Mouse (Mus musculus) right cerebral cortex, postnatal 10 days (tissue): ENCODE results near the gene Gm36028.
A peak's percentile ranks its signal among the peaks of the same experiment; 100 is the strongest.

Experiments
- DNase-seq, 2 experiments: peaks; one replicate each; pipeline ENCODE4 v3.0.0; 2021; ENCODE audit warnings: low spot score in 2 of 2

Gm36028 gene

DNA sequence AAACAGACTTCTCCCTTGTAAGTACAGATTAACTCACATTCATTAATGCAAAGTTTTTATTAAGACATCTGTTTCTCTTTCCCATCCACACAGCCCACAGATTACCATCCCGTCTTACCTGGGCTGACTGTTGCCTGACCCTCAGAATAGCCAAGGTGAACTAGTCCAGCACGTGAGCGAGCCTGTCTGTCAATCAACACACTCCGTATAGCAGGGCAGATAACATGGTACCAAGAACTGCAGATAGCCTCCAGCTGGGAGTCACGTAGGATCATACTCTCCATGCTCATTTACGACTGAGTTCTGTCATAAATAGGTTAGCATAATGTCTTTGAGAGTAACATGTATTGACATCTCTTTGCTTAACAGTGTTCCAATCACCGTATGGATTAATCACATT lies at the start of gene Gm36028:
Gene Gm36028, minus strand, starts transcription at position 118 of the 400 bp plus-strand sequence.
- no peak for DNase-seq

DNA sequence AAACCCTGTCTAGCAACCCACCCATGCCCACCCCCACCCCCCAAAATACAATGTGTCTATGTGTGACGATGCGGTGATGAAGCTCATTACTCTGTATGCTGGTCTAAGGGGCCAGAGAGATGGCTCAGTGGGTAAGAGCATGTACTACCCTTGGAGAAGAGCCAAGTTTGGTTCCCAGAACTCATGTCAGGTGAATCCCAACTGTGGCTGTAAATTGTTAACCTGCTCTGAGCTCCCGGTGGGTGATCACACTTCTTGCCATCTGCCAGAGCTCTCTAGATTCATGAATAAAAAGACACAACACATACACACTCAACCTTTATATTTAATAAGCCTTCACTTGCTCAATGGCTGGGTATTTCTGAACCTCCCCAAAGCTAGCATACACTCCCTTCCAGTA lies 45.5 kb upstream of the Gm36028 start:
- DNase-seq, result no peak

DNA sequence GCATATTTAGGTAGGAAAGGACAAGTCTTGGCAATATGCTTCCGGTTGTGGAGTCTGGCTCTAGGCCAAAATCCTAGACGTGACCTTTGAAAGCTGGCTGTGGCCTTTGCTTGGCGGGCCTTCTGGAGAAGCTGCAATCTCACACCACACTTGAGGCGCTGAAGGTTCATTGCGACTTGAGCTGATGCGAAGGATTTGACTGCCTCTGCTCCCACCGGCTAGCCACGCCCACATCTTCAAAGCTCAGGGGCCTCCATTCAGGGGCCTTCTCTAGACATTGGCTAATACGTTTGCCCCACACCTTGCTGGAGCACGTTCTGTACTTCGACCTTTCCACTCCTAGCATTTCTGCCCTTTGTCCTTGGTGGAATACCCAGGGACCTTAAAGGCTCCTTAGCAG lies 40.4 kb upstream of the Gm36028 start:
- no peak for DNase-seq

DNA sequence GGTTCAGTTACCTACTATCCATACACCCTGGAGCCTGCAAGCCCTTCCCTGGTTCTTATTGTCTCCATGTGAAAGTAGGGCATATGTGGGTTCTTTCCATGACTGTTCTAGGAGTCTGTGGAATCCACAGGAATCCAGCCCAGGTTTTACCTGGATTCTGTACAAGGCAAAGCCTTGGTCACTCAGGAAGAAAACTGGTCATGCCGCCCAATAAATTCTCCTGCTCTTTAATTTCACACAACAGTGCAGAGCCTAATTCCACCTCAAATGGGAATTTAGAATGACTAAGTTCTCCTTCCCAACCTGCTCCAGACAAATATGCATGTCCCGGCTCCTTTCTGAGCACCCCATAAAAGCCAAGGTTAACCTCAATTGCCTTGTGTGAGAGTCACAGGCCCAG lies 38.4 kb upstream of the Gm36028 start:
- no peak for DNase-seq

DNA sequence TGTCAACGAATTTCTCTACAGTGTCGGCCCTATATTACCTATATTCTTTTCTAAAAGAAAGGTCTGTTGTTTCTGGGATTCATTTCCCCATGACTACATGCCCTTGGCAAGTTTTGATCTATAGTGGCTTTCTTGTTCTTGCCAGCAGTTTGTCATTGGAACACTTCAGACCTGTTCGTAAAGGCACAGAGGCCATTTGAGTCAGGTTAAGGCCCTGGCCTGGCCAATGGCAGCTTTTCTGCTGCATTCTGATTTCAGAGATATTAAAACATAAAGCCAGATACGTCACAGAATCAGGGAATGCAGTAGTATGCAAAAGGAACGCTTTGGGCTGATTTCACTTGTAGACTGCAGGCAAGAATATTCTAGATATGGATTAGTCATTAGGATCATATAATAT lies 37.8 kb upstream of the Gm36028 start:
- DNase-seq, result no peak

DNA sequence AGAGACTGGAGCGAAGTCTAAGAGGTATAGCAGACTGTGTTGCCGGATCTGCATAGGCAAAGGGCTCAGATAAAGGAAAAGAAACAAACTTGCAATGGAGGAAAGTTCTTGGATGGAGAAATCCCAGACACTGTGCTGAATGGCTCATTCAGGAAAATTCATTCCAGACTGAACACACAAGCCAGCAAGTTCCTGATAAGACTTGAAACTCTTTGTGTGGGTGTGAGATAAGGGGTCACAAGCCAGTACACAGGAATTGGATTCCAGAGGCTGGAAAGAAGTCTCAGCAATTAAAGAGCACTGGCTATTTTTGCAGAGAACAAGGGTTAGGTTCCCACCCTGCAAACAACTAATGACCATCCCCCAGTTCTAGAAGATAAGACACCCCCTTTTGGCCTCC lies 33.0 kb upstream of the Gm36028 start:
- DNase-seq, result no peak

DNA sequence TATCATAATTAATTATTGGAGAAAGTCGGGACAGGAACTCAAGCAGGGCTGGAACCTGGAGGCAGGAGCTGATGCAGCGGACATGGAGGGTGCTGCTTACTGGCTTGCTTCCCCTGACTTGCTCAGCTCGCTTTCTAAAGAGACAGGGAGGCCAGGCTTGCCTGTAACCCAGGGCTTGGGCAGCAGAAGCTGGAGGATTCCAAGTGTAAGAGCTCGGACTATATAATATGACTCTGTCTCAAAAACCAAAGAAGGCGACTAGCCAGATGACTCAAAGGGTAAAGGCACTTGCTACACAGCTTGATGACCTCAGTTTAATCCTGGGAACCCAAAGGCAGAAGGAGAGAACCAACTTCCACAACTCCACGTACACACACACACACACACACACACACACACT lies 32.4 kb upstream of the Gm36028 start:
- DNase-seq, result no peak

DNA sequence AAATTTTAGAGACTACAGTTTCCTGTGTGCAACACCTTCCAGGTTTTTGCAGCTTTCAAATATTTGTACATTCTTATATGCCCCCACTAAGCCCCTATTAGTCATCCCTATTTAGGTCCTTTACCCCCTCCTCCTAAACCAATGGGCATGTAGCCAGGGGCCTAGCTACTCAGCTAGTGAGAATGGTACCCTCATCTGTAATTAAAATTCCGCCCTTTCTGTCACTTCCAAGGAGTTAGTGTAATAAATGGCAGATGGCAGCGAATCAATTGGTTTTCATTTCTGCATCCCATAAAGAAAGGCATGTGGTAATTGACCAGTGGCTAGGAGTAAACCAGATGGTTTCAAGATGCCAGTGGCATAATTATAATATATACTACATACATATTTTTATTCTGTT lies 31.7 kb upstream of the Gm36028 start:
- no peak for DNase-seq

DNA sequence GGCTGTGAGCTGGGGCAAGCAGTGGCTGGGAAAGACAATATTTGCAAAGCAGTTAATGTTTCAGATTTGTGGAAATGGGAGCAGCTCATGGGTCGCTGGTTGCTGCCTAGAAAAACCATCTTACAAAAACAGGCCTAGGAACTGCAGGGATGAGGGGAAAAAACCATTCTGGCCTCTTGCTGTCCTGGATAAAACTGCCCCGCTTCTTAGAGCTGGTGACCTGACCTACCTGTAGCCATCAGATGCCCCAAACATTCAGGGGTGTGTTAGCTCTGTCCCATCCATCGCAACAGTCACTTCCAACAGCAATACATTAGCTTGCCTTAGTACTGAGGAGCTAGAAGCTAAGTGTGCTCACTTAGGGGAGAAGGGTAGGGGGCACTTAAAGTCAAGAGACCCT lies 28.0 kb upstream of the Gm36028 start:
- DNase-seq, result no peak

DNA sequence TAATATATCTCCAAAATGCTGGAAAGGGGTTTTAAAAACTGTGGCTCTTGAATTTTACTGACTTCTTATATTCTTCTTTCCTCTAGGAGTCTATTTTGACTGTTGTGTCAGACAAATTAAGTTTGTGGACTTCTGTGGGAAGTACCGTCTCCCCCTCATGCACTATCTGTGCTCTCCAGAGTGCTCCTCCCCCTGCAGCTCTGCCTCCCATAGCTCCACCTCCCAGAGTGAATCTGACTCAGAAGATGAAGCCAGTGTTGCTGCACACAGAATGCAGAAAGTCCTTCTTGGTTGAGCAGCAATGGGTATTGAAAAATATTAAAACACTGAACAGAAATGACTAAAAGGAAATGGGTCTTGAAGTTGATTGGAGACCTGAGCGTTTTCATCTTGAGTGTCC lies 20.2 kb upstream of the Gm36028 start:
- DNase-seq, result no peak

DNA sequence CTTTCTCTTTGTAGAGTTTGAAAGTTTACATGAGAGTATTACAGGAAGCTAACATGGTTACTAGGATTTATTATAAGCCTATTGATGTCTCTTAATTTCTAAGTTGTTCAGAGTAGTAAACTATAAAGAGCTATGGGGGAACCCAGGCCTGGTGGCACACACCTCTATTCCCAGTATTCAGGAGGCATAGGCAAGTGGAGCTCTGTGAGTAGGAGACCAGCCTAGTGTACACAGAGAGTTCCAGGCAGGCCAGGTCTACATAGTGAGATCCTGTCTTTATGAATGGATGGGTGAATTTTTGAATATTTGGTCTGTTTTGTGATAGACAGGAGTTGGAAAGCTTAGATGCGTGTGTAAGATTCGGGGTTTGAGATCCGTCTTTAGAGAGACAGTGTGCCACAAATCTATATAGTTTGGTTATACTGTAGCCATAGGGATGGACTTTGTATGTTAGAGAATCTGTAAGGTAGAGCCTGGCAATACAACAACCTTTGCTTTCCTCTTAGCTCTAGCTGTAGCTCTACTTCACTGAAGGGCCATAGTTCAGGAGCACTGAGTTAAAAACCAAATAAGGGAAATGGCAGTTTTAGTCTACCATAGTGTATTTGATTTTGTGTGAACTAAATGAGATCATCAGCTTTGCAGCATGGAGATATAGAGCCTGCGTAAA lies 18.9 kb upstream of the Gm36028 start:
- no peak for DNase-seq

DNA sequence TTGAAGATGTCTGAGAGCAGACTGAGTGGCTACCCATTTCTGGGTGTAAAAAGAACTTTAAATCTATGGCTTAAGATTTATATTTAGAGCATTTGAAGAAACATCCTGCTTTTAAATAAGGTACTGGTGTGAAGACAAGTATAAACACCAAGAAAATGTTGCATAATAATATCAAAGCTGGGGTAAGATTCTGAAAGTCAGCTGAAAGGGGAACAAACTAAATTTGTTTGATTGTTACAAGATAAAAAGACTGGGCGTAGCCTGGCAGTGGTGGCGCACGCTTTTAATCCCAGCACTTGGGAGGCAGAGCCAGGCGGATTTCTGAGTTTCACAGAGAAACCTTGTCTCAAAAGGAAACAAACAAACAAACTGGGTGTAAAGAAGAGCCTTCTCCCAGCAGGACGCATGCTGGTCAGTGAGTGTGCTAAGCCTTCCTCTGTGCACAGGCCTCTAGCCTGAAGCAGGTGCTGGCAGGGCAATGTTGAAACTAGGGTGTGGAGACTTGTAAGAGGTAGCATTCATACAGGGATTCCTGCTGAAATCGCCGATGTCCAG lies 18.1 kb upstream of the Gm36028 start:
- DNase-seq, result no peak

DNA sequence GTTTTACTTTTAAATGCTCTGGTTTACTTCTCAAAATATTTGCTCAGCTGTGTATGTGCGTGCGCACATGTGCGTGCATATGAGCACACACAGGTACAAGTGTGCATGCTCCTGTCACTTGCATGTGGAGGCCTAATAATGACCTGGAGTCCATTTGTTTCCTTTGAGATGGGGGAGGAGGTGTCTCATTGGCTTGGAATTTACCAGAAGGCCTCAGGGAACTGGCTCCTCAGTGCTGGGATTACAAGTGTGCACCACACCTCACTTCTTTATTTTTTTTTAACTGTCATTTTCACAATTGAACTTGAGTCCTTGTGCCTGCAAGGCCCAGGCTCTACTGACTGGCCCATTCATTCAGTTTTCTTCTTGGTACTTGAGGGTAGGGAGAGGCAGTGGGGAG lies 16.5 kb upstream of the Gm36028 start:
- no peak for DNase-seq

DNA sequence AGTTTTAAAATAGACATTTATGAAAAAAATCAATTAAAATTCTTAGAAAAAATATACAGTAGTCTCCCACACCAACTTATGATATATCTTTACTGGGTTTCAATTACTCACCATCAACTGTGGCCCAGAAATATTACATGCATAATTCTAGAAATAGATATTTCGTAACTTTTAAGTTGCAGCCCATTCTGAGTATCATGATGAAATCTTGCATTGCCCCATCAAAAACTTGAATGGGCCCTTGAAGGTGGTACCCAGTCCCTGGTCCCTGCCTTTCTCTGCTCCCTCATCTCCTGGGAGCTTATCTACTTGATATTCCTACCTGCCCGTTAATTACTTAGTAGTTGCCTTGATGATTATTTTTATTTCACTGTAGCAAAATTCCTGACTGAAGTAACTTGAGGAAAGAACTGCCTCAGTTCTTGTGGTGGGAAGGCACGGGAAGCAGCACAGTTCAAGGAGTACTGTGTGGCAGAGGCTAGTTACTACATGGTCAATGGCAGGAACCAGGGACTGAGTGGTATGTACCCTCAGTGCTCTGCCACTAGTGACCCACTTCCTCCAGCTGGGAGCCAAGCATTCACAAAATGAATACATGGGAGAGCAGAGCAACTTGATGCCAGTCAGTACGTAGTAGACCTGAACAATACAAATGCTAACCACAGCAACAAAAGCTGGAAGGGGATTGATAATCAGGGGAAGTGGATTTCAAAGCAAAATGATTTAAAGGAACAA lies 13.7 kb upstream of the Gm36028 start:
- DNase-seq, result no peak

DNA sequence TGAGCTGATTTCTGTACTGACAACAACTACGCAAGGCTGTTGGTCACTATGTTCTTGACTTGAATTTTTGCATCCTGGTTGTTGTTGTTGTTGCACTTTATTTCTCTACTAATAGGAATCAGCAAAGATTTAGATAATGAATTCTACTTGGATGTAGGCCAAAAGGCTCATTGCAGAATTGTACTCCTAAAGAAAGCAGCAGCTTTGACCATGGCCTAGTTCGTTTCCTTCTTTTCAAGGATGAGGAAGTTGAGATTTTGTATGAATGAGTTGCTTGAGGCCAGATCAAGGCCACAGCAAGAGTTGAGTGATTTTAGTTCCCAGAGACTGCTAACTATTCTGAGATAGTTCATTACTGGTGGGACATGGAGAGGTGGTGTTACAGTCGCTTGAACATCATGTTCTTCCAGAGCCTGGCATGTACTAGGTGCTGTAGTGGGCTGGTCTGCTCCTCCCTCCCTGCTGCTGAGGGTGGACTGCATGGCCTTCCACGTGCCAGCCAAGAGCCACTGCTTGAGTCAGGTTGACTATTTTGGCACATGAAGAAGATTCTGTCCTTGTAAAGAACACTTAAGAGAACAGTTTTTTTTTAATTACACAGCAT lies 10.3 kb upstream of the Gm36028 start:
- DNase-seq, result peak; percentile 44 to 59

DNA sequence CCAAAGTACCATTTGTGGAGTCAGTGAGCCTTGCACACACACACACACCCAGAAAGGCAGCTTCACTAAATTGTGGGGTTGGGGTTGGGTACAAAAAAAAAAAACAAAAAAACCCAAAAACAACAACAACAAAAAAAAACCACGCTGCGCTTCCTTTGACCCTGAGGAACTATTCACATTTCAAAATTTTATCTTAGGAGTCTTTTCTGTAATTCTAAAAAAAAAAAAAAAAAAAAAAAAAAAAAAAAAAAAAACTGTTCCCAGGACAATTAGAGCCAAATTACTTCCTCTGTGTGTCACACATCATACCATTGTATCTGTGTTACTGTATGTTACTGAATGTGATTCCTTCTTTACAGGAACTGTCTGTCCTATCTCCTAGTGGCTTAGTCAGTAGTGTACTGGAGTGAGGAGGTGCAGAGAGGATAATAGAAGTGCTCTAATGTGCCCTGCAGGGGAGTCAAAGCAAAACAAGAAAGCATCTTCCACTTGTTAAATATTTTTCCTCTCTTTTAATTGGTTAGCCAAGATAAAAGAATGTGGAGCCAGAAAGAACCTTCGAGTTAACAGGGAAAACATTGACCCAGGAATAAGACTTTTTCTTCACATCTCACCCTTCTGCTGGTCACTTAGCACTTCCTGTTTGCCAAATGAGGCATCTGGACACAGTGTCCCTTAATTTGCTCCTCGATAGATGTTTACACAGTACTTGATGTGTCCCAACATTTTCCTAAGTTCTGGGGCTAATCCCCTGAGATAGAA lies 8.7 kb upstream of the Gm36028 start:
- DNase-seq, result no peak

DNA sequence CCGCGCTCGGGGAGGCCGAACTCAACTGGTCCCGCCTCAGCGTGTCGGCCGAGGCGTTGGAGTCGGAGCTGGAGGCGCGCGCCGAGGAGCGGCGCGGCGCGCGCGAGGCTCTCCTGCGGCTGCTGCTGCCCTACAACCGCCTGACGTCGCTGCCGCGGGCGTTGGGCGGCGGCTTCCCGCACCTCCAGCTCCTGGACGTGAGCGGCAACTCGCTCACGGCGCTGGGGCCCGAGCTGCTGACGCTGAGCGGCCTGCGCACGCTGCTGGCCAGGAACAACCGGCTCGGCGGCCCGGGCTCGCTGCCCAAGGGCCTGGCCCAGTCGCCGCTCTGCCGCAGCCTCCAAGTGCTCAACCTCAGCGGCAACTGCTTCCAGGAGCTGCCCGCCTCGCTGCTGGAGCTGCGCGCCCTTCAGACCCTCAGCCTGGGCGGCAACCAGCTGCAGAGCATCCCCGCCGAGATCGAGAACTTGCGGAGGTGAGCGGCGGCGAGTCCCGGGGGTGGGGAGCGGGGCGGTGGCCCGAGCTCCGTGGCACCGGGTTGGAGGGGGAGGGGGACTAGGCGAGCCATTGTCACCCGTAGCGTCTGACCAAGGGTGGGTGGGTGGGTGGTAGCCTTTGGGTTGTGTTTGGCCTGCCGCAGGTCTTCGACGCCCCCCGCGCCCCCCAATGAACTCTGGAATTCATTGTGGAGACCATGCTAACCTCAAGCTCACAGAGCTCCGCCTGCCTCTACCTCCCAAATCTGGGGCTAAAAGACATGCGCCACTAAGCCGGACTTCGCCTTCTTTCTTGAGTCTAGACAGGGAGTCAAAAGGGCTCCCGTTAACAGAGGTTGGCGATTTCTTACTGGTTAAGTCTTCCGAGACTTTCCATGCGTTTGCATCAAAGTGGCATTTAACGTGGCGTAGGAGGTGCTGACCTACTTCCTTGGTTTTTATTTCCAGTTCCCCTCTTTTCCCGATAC lies 7.8 kb upstream of the Gm36028 start:
- DNase-seq, result peak in 1 of 2 experiments; percentile 59

DNA sequence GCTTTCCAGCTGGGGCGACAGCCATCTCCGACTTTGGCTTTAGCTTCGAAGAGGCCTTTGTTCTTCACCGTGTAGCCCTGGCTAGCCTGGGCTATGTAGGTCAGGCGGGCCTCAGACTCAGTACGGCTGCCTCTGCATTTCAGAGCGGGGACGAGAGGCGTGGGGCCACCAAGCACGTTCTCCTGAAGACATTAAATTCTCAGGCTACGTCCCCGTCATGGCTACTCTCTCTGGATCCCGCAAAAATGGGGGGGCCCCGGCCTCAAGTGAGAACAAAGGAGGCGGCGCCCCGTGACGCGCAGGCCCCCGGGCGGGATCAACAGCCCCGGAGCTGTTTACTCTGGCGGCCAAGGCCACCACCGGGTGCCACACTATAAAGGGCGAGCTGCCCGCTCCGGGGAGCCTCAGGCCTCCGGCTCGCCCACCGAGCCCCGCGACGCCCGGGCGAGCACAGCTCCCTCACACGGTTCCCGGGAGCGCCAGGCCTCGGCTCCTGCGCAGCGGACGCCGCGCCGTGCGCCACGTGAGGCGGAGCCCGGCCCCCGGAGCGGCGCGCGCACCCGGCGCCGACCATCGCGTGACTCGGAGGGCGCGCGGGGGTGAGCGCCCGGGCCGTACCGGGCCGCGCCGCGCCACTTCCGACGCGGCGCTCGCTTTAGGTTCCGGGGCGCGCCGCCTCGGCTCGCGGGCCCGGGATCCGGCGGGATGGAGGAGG lies 7.0 kb upstream of the Gm36028 start, which contains the start of gene Lrrc58:
Gene Lrrc58, plus strand, starts transcription at position 599 of the 715 bp plus-strand sequence.
- peak; percentile 91 for DNase-seq

DNA sequence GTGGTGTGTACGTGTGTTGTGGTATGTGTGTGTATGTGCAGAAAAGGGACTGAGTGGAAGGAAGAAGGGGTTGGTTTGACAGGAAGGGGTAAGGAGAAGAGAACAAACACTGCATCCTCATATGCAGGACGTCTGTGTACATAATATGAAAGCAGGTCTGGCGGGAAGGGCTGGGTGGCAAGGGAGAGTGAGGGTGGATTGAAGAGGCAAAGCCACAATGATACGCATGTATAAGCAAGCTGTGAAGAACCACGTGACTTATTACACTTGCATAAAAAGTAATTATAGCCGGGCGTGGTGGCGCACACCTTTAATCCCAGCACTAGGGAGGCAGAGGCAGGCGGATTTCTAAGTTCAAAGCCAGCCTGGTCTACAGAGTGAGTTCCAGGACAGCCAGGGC lies 4.9 kb upstream of the Gm36028 start:
- no peak for DNase-seq

DNA sequence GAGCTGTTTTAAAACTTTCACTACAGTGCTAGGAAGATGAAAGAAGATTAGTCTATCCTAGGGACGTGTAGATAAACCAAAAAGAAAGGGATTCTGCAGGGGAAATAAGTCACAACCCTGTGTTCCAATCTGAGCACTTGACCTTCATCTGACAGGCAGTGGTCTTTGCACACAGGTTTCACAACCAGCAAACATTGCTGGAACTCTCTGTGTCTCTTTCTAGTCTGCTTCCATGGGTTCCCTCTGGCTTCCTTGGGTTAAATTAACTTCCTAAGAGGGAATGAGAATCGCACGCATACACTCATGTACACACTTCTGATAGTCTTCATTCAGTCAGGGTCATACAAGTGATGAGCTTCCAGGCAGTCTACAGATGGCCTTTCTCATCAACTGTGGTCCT lies 2.9 kb upstream of the Gm36028 start:
- DNase-seq, result no peak
